Mouse (Mus musculus): ENCODE measurements at regions not wholly inside any gene's neighbourhood (a gene's known extent, or its start where the extent isn't known, plus 50 kb on each side); places are given as distances from the start of the nearest gene placed in this dataset.

DNA sequence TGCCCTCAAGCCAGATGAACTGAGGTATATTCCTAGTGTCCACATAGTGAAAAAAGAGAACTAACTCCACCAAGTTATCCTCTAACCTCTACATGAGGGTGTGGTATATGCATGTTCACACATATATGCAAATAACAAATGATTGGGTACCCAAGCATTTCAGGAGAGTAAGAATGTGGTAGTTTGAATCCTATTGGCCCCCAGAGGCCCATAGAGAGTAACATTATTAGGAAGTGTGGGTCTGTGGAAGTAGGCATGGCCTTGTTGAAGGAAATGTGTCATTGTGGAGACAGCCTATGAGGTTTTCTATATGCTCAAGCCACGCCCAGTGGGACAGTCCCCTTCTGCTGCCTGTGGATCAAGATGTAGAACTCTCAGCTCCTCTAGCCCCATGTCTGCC lies 125.6 kb upstream of the Mbnl1 start:
- DNase-seq (ENCODE audit: extremely low read depth): peak; percentile 10
- Histone ChIP-seq H3K9ac (ENCODE audit: insufficient read depth, low read depth) (no peak overlapping the region), H3K27me3 (replicated peaks) (no peaks in the 10 kb centered on the region), H3K4me3 (replicated peaks in 1 of 3; ENCODE audit: low read depth in 2 of 3, low read length in 2 of 3, poor library complexity in 1 of 3) (no peak overlapping the region), H3K27ac (ENCODE audit: insufficient read depth, low read depth) (no peak overlapping the region), H3K4me2 (ENCODE audit: insufficient read depth, low read depth, poor library complexity, severe bottlenecking) (no peak overlapping the region), H3K9me3 (replicated peaks; ENCODE audit: low read length) (no peaks in the 10 kb centered on the region), H3K79me2 (replicated peaks; ENCODE audit: control insufficient read depth, extremely low read depth, insufficient read depth, poor library complexity, severe bottlenecking) (no peaks in the 10 kb centered on the region), H3K36me3 (replicated peaks in 1 of 2; ENCODE audit: control insufficient read depth in 1 of 2, insufficient read depth in 1 of 2, low read length in 1 of 2) (no peaks in the 10 kb centered on the region), H3K4me1 (ENCODE audit: control insufficient read depth in 1 of 2, insufficient read depth in 2 of 2) (peaks cover 0 to 5% of the 10 kb centered on the region in 2 experiments; a peak in 1 of 4 replicates)
- TF ChIP-seq ZMIZ1 (IDR thresholded peaks at IDR 0.05; ENCODE audit: low read depth, low read length) (no peak), PAX5 (IDR thresholded peaks at IDR 0.05; ENCODE audit: low read length) (no peak), MAZ (IDR thresholded peaks at IDR 0.05; ENCODE audit: low read depth, low read length) (no peak), MYC (IDR thresholded peaks at IDR 0.05; ENCODE audit: low read depth, low read length) (no peak), MAFK (IDR thresholded peaks at IDR 0.05; ENCODE audit: insufficient replicate concordance, low read length) (no peak), MEF2A (IDR thresholded peaks at IDR 0.05; ENCODE audit: borderline replicate concordance, low read depth, low read length) (no peak), USF1 (IDR thresholded peaks at IDR 0.05; ENCODE audit: low read depth, low read length) (no peak), MXI1 (IDR thresholded peaks at IDR 0.05; ENCODE audit: low read depth, low read length) (no peak), GABPA (IDR thresholded peaks at IDR 0.05; ENCODE audit: insufficient replicate concordance, low read depth, low read length) (no peak), KAT2A (IDR thresholded peaks at IDR 0.05; ENCODE audit: insufficient replicate concordance, low read length) (no peak), SIN3A (IDR thresholded peaks at IDR 0.05; ENCODE audit: low read length) (no peak), EP300 (IDR thresholded peaks at IDR 0.05; ENCODE audit: low read length) (no peak), POLR2AphosphoS2 (IDR thresholded peaks at IDR 0.05; ENCODE audit: low read depth, low read length) (no peak), CHD2 (IDR thresholded peaks at IDR 0.05; ENCODE audit: low read length) (no peak)
- dilution Hi-C loops (cut with MboI; ENCODE audit: extremely low pct_ligation_motif_present, extremely low pct_unique_long_range_greater_than_20kb, low sequenced_read_pairs): no loop called here
- in situ Hi-C loops (cut with MboI; ENCODE audit: low pct_ligation_motif_present, low pct_unique_long_range_greater_than_20kb, low sequenced_read_pairs): no loop called here

DNA sequence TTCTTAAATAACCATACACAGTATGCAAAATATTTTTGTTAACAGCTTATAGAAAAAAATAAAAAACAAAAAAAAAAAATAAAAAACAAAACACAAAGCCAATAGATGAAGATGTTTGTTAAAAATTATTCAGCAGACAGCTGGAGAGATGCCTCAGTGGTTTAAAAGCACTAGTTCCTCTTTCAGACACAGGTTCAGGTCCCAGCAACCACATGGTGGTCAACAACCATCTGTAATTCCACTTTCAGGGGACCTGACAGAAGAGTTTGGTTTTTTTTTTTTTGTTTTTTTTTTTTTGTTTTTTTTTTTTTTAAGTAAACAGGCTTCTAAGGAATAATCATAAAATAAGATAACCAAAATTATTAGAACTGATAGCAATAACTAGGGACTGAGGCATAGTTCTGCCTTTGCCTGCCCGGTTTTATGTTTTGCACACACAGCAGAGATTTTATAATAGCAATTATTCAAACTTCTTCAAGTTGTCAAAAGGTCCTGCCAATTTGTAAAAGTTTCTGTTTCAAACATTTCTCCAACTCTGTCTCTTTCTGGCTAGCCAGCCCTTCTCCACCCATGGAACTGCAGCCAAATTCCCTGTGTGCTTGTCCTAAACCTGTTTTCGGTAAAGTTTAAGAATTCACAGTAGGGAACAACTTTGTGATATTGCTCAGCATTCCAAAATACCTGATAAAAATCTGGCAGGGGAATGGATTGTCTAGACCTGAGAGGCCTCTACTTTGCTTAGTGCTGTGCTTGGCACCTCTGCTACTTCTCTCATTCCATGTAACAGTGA lies 101.3 kb upstream of the Mbnl1 start:
- dilution Hi-C loops (cut with MboI; ENCODE audit: extremely low pct_ligation_motif_present, extremely low pct_unique_long_range_greater_than_20kb, low sequenced_read_pairs) (no loop called here), in situ Hi-C loops (cut with MboI; ENCODE audit: low pct_ligation_motif_present, low pct_unique_long_range_greater_than_20kb, low sequenced_read_pairs) (no loop called here)
- DNase-seq (ENCODE audit: extremely low read depth): peak; percentile 57
- H3K79me2 ChIP-seq (replicated peaks; ENCODE audit: control insufficient read depth, extremely low read depth, insufficient read depth, poor library complexity, severe bottlenecking): no peaks in the 10 kb centered on the region
- no peak overlapping the region for H3K27ac ChIP-seq (ENCODE audit: insufficient read depth, low read depth)
- no peaks in the 10 kb centered on the region for H3K9me3 ChIP-seq (replicated peaks; ENCODE audit: low read length)
- no peak overlapping the region for H3K4me3 ChIP-seq (replicated peaks in 1 of 3; ENCODE audit: low read depth in 2 of 3, low read length in 2 of 3, poor library complexity in 1 of 3)
- H3K36me3 ChIP-seq (replicated peaks in 1 of 2; ENCODE audit: control insufficient read depth in 1 of 2, insufficient read depth in 1 of 2, low read length in 1 of 2): no peaks in the 10 kb centered on the region
- H3K9ac ChIP-seq (ENCODE audit: insufficient read depth, low read depth): no peak overlapping the region
- no peak overlapping the region for H3K4me2 ChIP-seq (ENCODE audit: insufficient read depth, low read depth, poor library complexity, severe bottlenecking)
- no peaks in the 10 kb centered on the region for H3K27me3 ChIP-seq (replicated peaks)
- peaks cover 0 to 10% of the 10 kb centered on the region in 2 experiments; a peak in 2 of 4 replicates for H3K4me1 ChIP-seq (ENCODE audit: control insufficient read depth in 1 of 2, insufficient read depth in 2 of 2)
- TF ChIP-seq MYC (IDR thresholded peaks at IDR 0.05; ENCODE audit: low read depth, low read length) (peak; percentile 75; the same call in 1 of the 2 replicates), ZKSCAN1 (IDR thresholded peaks at IDR 0.05; ENCODE audit: borderline replicate concordance, low read depth, low read length) (no peak), ZMIZ1 (IDR thresholded peaks at IDR 0.05; ENCODE audit: low read depth, low read length) (no peak), EP300 (IDR thresholded peaks at IDR 0.05; ENCODE audit: low read length) (peak; percentile 90), NELFE (IDR thresholded peaks at IDR 0.05; ENCODE audit: low read depth, low read length) (no peak), MXI1 (IDR thresholded peaks at IDR 0.05; ENCODE audit: low read depth, low read length) (no peak), ZNF384 (IDR thresholded peaks at IDR 0.05; ENCODE audit: low read depth, low read length) (peak; percentile 96), UBTF (IDR thresholded peaks at IDR 0.05; ENCODE audit: low read depth, low read length) (no peak), IRF4 (IDR thresholded peaks at IDR 0.05; ENCODE audit: low read depth, low read length) (peak; percentile 78), POLR2AphosphoS2 (IDR thresholded peaks at IDR 0.05; ENCODE audit: low read depth, low read length) (no peak), KAT2A (IDR thresholded peaks at IDR 0.05; ENCODE audit: insufficient replicate concordance, low read length) (no peak), RAD21 (IDR thresholded peaks at IDR 0.05; ENCODE audit: low read depth, low read length) (no peak), E2F4 (IDR thresholded peaks at IDR 0.05; ENCODE audit: insufficient replicate concordance, low read depth, low read length) (no peak), CTCF (conservative IDR thresholded peaks at IDR 0.05 in 1 of 2, IDR thresholded peaks at IDR 0.05 in 1 of 2; ENCODE audit: low read depth in 2 of 2, low read length in 2 of 2) (no peak), TCF12 (IDR thresholded peaks at IDR 0.05; ENCODE audit: low read depth, low read length) (0 out of 2 replicates have a peak, but pooled peaks have one; percentile 37)
